Mouse (Mus musculus): ENCODE data around the gene Gbe1. TPM values are rescaled to one million over a fixed set of nuclear protein-coding genes. Genes with fewer than 3 reads are reported as not detected.
A peak's percentile ranks its signal among the peaks of the same experiment; 100 is the strongest.

Gene Gbe1
- 27.4 and 27.5 TPM in 2 replicates for polyA plus RNA-seq (2015; fragmentation: Nextera tagmentation; extraction: Ambion mirVana)

DNA sequence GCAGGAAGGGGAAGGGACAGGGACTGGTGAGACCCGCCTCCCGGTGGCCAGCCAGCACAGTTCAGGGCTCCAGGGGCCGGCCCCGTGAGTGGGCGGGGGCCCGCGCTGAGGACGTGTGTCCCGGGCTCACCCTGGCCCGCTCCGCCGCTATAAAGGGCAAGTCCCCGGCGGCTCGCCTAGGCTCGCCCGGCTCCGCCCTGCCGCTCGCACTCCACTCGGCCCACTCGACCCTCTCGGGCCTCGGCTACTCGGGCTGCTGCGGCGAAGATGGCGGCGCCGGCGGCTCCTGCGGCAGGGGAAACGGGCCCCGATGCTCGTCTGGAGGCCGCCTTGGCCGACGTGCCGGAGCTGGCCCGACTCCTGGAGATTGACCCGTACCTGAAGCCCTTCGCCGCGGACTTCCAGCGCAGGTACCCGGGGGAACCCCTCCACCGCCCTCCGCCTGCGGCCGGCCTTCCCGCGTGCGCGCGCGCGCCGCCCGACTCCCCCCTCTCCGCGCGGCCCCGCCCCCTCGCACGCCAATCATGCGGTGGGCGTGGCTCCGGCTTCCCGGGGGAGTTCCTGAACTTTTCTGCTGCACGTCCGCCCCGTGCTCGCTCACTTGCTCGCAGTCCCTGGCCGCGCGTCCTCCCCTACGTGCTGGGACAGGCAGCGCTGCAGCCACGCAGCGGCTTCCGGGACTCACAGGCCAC, at the start of gene Gbe1:
Gene Gbe1 (plus strand): TSS at position 64 of the 692 bp plus-strand sequence.
- H3K9ac ChIP-seq (ENCODE audit: low read length): peak within 1 kb of the TSS; percentile 90
- peak; percentile 98 for ATAC-seq (ENCODE audit: insufficient read depth, low FRiP score)
- H3K4me3 ChIP-seq (replicated peaks; ENCODE audit: low read length): peak within 1 kb of the TSS; percentile 71

DNA sequence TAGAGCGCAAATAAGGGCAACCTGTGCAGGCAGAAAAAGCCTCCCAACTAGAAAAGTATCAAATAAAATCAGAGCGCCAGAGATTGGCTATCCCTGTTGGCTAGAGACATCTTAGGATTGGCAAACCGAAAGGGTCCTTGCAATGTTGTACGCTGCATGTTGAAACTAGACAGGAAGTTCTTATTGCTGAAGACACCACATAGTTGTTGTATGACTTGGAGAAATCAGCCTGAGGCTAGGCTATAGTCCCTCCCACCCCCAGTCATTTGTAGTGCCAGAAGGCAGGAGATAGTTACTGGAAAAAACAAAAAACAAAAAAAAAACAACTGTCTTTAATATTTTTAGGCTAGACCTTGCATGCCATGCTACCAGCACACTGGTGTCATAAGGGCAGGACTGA, 3.1 kb upstream of the Gbe1 start:
- Histone ChIP-seq H3K27ac (ENCODE audit: low read length) (no peak overlapping the region), H3K4me1 (ENCODE audit: control insufficient read depth, insufficient read depth, low read length) (peaks cover 3% of the 10 kb centered on the region; the same call in 1 of the 2 replicates), H3K9ac (ENCODE audit: low read length) (no peak overlapping the region), H3K36me3 (ENCODE audit: control insufficient read depth, insufficient read depth, low read length) (no peaks in the 10 kb centered on the region), H3K4me3 (replicated peaks; ENCODE audit: low read length) (no peak overlapping the region), H3K27me3 (ENCODE audit: control insufficient read depth, insufficient read depth, low read length) (no peaks in the 10 kb centered on the region), H3K4me2 (ENCODE audit: low read depth, low read length) (no peak overlapping the region), H3K9me3 (replicated peaks; ENCODE audit: control insufficient read depth, low read length) (no peaks in the 10 kb centered on the region)
- no peak for ATAC-seq (ENCODE audit: insufficient read depth, low FRiP score)
- 88% methylated on average over 4 of the region's 4 CpGs for WGBS

More for the DNA sequence above, at the start of gene Gbe1:
- Histone ChIP-seq H3K9me3 (replicated peaks; ENCODE audit: control insufficient read depth, low read length) (no peaks in the 10 kb centered on the region), H3K4me1 (ENCODE audit: control insufficient read depth, insufficient read depth, low read length) (peaks cover 3% of the 10 kb centered on the region; the same call in 1 of the 2 replicates), H3K36me3 (ENCODE audit: control insufficient read depth, insufficient read depth, low read length) (no peaks in the 10 kb centered on the region), H3K27ac (ENCODE audit: low read length) (peak within 1 kb of the TSS; percentile 98), H3K4me2 (ENCODE audit: low read depth, low read length) (peak within 1 kb of the TSS; percentile 66), H3K27me3 (ENCODE audit: control insufficient read depth, insufficient read depth, low read length) (no peaks in the 10 kb centered on the region)
- under 1% methylated on average over 81 of the region's 82 CpGs for WGBS

GRCm38 (mm10) chr16:70313496-70313885, 258 bp upstream of the Gbe1 start:
- peaks cover 3% of the 10 kb centered on the region; the same call in 1 of the 2 replicates for H3K4me1 ChIP-seq (ENCODE audit: control insufficient read depth, insufficient read depth, low read length)
- H3K27me3 ChIP-seq (ENCODE audit: control insufficient read depth, insufficient read depth, low read length): no peaks in the 10 kb centered on the region
- peak overlapping the region; percentile 90 for H3K9ac ChIP-seq (ENCODE audit: low read length)
- peak overlapping the region; percentile 98 for H3K27ac ChIP-seq (ENCODE audit: low read length)
- WGBS: 3% methylated on average over 7 of the region's 7 CpGs
- no peak for ATAC-seq (ENCODE audit: insufficient read depth, low FRiP score)
- peak overlapping the region; percentile 71 for H3K4me3 ChIP-seq (replicated peaks; ENCODE audit: low read length)
- H3K9me3 ChIP-seq (replicated peaks; ENCODE audit: control insufficient read depth, low read length): no peaks in the 10 kb centered on the region
- H3K36me3 ChIP-seq (ENCODE audit: control insufficient read depth, insufficient read depth, low read length): no peaks in the 10 kb centered on the region
- H3K4me2 ChIP-seq (ENCODE audit: low read depth, low read length): peak overlapping the region; percentile 50

GRCm38 (mm10) chr16:70314578-70314930, 805 bp downstream of the Gbe1 start:
- H3K4me3 ChIP-seq (replicated peaks; ENCODE audit: low read length): peak overlapping the region; percentile 71
- peak overlapping the region; percentile 90 for H3K9ac ChIP-seq (ENCODE audit: low read length)
- no peaks in the 10 kb centered on the region for H3K27me3 ChIP-seq (ENCODE audit: control insufficient read depth, insufficient read depth, low read length)
- under 1% methylated on average over 9 of the region's 9 CpGs for WGBS
- H3K27ac ChIP-seq (ENCODE audit: low read length): peak overlapping the region; percentile 98
- H3K4me2 ChIP-seq (ENCODE audit: low read depth, low read length): peak overlapping the region; percentile 66
- H3K36me3 ChIP-seq (ENCODE audit: control insufficient read depth, insufficient read depth, low read length): no peaks in the 10 kb centered on the region
- no peak for ATAC-seq (ENCODE audit: insufficient read depth, low FRiP score)
- H3K4me1 ChIP-seq (ENCODE audit: control insufficient read depth, insufficient read depth, low read length): peaks cover 3% of the 10 kb centered on the region; the same call in 1 of the 2 replicates
- H3K9me3 ChIP-seq (replicated peaks; ENCODE audit: control insufficient read depth, low read length): no peaks in the 10 kb centered on the region

- Histone ChIP-seq H3K27ac (ENCODE audit: low read length) (no peak overlapping the region), H3K27me3 (ENCODE audit: control insufficient read depth, insufficient read depth, low read length) (no peaks in the 10 kb centered on the region), H3K4me1 (ENCODE audit: control insufficient read depth, insufficient read depth, low read length) (peaks cover 3% of the 10 kb centered on the region; the same call in 1 of the 2 replicates), H3K9me3 (replicated peaks; ENCODE audit: control insufficient read depth, low read length) (no peaks in the 10 kb centered on the region), H3K36me3 (ENCODE audit: control insufficient read depth, insufficient read depth, low read length) (no peaks in the 10 kb centered on the region), H3K4me2 (ENCODE audit: low read depth, low read length) (peak overlapping the region; percentile 66; the same call in 1 of the 2 replicates), H3K4me3 (replicated peaks; ENCODE audit: low read length) (no peak overlapping the region), H3K9ac (ENCODE audit: low read length) (no peak overlapping the region)
- no peak for ATAC-seq (ENCODE audit: insufficient read depth, low FRiP score)
- WGBS: 43% methylated on average over 3 of the region's 3 CpGs
These were observed 1.5 kb downstream of the Gbe1 start for GRCm38 (mm10) chr16:70315261-70315660.

GRCm38 (mm10) chr16:70315862-70316390, 2.2 kb downstream of the Gbe1 start:
- WGBS: 85% methylated on average over 3 of the region's 3 CpGs
- H3K4me1 ChIP-seq (ENCODE audit: control insufficient read depth, insufficient read depth, low read length): peaks cover 3% of the 10 kb centered on the region; the same call in 1 of the 2 replicates
- H3K27ac ChIP-seq (ENCODE audit: low read length): no peak overlapping the region
- H3K4me2 ChIP-seq (ENCODE audit: low read depth, low read length): no peak overlapping the region
- no peak overlapping the region for H3K4me3 ChIP-seq (replicated peaks; ENCODE audit: low read length)
- no peaks in the 10 kb centered on the region for H3K27me3 ChIP-seq (ENCODE audit: control insufficient read depth, insufficient read depth, low read length)
- no peak for ATAC-seq (ENCODE audit: insufficient read depth, low FRiP score)
- H3K9me3 ChIP-seq (replicated peaks; ENCODE audit: control insufficient read depth, low read length): no peaks in the 10 kb centered on the region
- H3K9ac ChIP-seq (ENCODE audit: low read length): no peak overlapping the region
- no peaks in the 10 kb centered on the region for H3K36me3 ChIP-seq (ENCODE audit: control insufficient read depth, insufficient read depth, low read length)

DNA sequence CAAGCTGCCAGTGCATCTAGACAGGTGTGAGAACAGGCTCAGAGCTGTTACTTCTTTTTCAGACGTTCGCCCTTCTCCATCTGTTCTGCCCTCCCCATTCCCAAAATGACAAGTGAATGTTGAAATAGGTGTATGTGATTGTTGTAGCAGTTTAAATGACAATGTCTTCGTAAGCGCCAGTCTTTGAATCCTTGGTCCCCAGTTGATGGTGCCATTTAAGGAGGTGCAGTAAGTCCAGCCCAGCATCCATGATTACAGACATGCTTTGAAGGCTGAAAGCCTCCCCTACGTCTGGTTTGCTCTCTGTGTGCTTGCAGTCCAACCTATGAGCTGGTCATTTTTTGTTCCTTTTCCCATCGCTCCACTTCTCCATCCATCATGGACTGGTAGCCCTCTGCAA, 5.6 kb downstream of the Gbe1 start:
- no peaks in the 10 kb centered on the region; the same call in 1 of the 2 replicates for H3K4me1 ChIP-seq (ENCODE audit: control insufficient read depth, insufficient read depth, low read length)
- H3K4me3 ChIP-seq (replicated peaks; ENCODE audit: low read length): no peak overlapping the region
- H3K9me3 ChIP-seq (replicated peaks; ENCODE audit: control insufficient read depth, low read length): no peaks in the 10 kb centered on the region
- no peaks in the 10 kb centered on the region for H3K27me3 ChIP-seq (ENCODE audit: control insufficient read depth, insufficient read depth, low read length)
- 94% methylated on average over 6 of the region's 6 CpGs for WGBS
- ATAC-seq (ENCODE audit: insufficient read depth, low FRiP score): no peak
- no peak overlapping the region for H3K4me2 ChIP-seq (ENCODE audit: low read depth, low read length)
- no peak overlapping the region for H3K27ac ChIP-seq (ENCODE audit: low read length)
- no peaks in the 10 kb centered on the region for H3K36me3 ChIP-seq (ENCODE audit: control insufficient read depth, insufficient read depth, low read length)
- no peak overlapping the region for H3K9ac ChIP-seq (ENCODE audit: low read length)

- peak; percentile 86 for ATAC-seq (ENCODE audit: insufficient read depth, low FRiP score)
- H3K9ac ChIP-seq (ENCODE audit: low read length): no peak overlapping the region
- peak overlapping the region; percentile 49 for H3K27ac ChIP-seq (ENCODE audit: low read length)
These were observed 7.0 kb downstream of the Gbe1 start for GRCm38 (mm10) chr16:70320612-70321280.

More at GRCm38 (mm10) chr16:70320612-70321280, 7.0 kb downstream of the Gbe1 start:
- H3K4me1 ChIP-seq (ENCODE audit: control insufficient read depth, insufficient read depth, low read length): no peaks in the 10 kb centered on the region
- no peak overlapping the region for H3K4me2 ChIP-seq (ENCODE audit: low read depth, low read length)
- no peaks in the 10 kb centered on the region for H3K9me3 ChIP-seq (replicated peaks; ENCODE audit: control insufficient read depth, low read length)
- H3K36me3 ChIP-seq (ENCODE audit: control insufficient read depth, insufficient read depth, low read length): no peaks in the 10 kb centered on the region
- no peak overlapping the region for H3K4me3 ChIP-seq (replicated peaks; ENCODE audit: low read length)
- no peaks in the 10 kb centered on the region for H3K27me3 ChIP-seq (ENCODE audit: control insufficient read depth, insufficient read depth, low read length)
- WGBS: 40% methylated on average over 10 of the region's 10 CpGs
